Mouse (Mus musculus) frontal cortex, postnatal 36 days (tissue): Measurements from ENCODE around the gene Mdm1.
"Not testable (repeated sequence)": the region's sequence is repeated elsewhere in the genome, so short reads cannot be mapped to it uniquely, and the experiment has no call there.

ENCODE experiments used
- DNase-seq, 2 experiments: peaks; one replicate each; pipeline ENCODE4 v3.0.0; 2022; ENCODE audit warnings: low spot score in 2 of 2

Mdm1 gene

DNA sequence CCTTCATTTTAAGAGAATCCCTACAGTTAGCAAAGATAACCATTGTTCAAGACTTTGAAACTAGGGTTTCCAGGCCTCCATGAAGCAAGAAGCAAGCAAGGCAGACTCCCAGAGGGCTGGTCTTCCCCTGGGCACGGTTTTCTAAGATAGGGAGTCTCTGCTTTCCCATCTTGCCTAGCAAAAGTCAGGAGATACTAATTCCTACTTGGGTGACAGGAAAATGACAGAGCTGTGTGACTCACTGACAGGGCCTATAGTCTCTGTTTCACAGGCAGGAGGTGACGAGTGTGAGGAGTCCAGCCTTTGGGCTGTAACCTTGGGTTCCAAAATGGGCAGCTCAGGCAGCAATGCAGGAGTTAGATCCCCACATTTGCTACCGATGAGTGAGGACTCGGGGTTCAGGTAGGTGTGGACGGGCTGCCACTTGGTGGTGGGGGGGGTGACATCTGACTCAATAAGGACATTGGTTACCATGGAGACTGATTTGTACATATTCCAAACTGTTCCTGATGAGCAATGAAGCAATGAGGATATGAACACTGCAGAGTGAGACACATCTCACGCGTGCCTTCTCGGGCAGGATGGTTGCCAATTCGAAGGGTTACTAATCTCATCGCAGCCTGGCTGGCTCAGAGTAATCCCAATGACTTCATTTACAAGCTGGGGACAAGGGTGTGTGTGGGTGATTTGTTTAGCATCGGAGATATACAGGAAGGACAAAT is 19.0 kb upstream of the Mdm1 start:
- DNase-seq = peak in 1 of 2 experiments; percentile 21

DNA sequence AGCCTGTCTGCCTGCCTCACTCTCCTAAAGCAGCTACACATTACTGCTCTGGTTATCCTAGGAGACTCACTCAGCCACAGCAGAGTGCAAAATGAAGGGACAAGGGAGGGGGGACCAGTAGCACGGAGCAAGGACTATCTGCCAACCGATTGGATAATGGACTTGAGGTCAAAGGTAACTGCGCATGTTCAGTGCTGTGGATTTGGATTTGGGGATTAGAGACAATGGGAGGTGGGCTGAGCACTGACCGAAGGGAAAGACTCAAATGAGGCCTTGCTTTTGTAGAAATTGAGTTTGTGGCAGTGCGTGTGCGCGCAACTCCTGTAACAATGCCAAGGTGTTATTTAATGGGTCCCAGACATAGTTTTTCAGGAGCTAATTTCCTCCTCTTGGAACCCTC is 16.4 kb upstream of the Mdm1 start:
- no peak for DNase-seq

DNA sequence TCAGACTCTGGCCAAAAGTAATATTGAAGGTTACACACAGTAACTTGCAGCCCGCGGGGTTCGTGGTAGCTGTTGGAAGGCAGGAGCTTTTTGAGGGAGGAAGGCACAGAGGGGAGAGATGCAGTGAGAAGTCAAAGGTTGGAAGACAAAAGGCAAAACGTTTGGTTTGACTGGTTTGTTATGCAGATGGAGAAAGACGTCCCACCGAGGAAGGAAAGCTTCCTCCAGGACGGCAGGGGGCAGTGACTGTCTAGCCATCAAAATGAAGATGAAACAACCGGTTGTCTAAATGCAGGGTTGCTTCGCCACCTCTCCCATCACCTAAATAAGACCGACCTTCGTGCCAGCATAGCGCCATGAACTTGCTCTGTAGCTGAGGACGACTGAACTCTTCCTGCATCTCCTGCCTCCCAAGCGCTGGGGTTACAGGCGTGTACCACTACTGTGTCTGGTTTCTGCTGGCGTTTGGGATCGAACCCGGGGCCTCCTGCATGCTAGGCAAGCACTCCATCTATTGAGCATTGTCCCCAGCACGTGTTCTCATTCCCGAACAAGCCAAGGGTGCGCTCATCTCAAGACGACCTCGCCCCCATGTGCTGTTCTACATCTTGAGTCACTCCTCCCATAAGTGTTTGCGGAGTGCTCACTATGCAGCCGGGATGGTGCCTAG is 15.7 kb upstream of the Mdm1 start:
- DNase-seq = no peak

DNA sequence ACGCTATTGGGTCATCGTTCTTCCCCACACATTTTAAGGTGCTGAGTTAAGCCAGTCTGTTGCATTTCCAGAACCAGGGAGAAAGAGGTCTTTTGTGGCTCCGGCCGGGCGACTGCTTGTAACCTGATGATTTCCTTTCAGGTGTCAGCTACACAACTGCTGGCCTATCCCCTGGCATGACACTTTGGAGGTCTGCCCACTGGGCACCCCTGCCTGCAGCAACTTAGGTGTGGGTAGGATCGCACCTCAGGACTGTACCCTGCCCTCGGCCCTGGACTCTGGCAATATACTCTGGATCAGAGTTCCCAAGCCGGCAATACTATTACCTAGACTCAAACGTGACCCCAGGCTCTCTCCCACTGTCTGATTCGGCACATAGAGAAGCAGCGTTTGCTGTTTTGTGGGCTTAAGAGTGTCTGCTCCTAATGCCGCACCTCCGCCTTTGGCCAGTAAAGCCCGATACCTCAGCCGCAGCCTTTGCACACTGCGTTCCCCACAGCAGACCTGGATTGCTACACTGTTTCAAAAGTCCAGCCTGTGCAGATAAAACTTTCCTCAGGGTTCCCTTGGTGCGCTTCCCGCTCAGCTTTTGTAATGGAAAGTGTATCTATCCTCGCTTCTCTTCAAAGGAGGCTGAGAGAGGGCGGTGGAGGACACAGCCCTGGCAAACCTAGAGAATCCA is 12.5 kb upstream of the Mdm1 start:
- no peak for DNase-seq

DNA sequence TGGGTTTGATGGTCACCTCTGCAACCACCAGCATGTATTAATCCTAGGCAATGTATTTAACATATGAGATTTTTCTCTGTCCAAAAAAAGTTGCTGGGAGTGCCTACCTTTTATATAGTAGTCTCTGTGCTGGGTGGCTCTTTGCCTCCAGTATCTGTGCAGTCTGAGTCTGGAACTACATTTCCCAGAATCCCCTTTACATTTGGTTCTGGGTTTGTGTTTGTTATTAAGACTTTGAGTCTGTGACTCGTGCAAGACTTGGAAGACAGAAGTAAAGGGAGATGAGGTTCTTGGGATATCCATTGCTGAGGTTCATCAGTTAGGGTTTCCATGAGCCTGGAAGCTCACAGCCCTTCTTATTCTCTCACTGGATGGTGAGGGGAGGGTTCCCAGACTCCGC is 11.6 kb upstream of the Mdm1 start:
- DNase-seq = no peak

DNA sequence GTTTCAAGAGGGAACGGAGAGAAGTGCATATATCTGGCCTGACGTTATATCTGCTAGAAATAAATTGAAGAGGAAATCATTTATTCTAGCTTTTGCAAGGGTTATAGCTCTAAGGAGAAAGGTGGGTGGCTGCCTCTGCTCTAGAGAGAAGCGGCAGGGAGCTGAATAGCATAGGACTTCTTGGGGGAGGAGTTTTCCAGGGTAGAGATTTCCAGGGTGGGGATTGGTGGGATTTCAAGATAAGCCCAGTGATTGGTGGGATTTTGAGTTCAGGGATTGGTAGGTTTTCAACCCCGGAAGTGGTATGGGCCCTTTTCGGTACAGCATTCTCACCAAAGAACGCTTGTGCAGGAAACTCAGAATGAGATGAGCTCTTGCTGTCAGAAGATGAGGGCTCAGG is 8.6 kb upstream of the Mdm1 start:
- no peak for DNase-seq

DNA sequence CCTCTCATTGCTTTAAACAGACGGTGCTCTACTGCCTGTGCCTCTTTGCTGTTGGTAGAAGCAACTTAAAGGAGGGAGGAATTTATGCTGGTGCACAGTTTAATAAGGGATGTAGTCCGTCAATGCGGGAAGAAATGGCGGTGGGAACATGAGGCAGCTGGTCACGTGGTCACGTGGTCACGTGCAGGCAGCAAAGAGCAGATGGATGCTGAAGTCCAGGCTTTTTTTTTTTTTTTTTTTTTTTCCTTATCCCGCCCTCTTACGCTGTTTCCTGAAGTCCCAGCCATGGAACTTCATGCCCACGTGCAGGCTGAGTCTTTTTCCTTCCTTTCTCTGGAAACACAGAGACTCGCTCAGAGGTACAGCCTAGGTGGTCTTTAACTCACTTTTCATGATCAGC is 3.1 kb upstream of the Mdm1 start:
- no peak for DNase-seq

DNA sequence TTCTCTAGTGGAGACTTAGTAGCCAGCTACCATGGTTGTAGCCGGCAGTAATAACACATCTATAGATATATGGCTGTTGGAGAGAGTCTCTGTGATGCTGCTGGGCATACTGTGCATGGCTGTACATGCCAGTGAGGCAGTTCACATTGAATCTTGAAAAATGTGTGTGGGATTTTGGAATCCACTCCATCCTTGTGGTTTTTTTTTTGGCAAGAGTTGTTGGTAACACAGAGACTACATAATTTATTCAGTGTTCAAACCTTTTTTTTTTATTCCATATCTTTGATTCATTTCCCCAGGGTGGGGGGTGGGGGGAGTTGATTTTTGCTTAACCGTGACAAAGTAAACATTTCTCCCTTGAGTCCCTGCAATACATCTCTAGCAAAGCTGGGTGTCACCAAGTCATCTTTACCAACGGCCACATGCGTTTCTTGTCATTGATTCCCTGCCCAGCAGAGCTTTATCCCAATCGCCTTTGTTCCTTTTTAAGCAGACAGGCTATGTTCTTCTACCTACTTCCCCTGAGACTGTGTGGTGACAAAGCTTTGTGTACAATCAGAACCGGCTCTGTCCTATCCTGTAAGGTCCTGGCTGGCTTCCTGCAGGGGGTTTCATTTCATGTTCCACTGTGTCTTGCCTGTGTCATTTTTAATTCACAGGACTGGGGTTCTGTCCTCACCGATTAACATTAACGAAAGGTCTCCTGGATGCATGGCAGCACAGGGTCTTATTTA is 1.6 kb upstream of the Mdm1 start:
- DNase-seq = no peak

DNA sequence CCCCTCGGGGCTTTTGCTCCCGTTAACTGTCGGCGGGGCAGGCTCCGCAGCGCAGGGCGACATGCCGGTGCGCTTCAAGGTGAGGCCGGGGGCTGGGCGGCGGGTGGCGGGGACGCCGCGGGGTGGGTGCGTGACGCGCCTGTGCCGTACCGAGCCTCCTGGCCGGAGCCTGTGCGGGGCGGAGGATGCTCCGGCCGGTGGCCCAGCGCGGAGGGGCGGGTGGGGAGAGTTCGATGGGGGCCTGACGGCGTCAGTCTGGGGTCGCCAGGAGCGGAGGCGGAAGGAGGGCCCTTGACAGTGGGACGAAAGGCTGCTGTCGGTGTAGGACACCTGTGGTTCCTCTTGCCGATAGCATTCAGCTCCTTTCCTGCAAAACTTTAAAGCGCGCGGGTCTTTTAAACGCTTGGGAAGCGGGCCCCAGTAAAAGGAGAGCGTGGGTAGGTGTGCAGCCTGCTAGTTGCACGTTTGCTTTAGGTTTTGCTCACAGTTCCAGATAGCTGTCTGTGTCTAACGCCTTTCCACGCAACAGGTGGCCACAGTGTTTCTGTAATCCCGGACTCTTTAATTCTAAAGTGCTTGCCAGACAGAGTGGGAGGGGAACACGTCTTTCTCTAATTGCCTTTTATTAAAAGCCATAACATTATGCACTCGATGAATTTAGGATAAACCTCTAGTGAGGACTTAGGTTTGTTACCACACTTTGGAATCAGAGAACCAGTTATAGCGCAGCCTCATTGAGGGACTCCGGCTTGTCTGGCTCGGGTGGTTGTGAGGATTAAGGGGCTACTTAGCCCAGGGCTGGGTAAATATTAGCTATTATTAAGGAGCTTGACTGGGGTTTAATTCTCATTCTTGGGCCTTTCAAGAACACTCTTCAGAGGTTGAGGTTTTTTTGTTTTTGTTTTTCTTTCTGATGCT is 532 bp downstream of the Mdm1 start:
- peak in 1 of 2 experiments; percentile 50 for DNase-seq

DNA sequence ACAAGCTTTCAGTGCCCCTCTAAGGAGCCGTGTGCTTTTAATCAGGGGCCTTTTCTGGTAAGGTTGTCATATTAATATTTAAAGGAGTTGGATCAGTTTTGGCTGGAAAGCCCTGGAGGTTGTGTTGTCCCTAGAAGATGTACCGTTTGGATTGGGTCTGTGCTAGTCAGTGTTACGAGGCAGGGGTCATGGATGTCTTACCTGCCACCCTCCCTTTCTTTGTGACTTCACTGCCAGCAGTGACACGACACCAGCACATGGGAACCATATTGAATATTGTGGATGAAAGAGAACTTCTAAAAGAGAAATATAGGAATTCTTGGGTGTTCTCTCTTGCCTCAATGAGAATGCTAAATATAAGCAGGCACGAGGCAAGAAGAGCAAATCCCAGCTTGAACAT is 7.8 kb downstream of the Mdm1 start:
- DNase-seq = no peak

DNA sequence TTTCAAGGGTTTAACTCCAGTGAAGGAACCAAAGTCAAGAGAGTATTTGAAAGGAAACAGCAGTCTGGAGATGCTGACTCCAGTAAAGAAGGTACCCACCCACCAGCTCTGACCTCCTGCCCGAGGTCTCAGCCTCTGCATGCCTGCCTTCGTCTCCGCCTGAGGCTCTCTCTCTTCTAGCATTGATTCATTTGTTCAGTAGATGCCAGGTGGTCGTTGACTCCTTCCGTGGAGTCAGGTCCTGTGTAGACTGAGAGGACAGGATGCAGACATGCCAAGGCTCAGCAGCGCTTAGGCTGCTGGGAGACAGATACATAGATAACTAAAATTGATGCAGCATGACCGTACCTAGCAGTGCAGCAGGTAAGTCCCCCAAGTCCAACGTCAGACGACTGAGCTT is 9.3 kb downstream of the Mdm1 start:
- DNase-seq = no peak

DNA sequence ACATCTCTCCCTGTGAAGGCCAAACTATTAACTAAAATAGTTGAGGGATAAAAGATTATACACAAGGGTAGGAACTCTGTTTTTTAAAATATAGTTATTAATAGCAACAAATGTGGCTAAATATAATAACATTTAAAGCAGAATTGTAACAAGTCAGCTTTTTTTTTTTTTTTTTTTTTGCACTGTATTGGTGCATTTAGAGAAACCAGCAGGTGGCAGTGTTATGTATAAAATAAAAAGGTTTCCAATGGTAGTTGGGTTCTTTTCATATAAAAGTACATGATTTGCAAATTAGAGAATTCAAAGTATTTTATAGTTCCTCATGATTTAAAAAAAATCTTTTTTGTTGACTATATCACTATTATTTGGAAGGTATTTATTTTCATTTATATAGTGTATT is 14.3 kb downstream of the Mdm1 start:
- DNase-seq = no peak

DNA sequence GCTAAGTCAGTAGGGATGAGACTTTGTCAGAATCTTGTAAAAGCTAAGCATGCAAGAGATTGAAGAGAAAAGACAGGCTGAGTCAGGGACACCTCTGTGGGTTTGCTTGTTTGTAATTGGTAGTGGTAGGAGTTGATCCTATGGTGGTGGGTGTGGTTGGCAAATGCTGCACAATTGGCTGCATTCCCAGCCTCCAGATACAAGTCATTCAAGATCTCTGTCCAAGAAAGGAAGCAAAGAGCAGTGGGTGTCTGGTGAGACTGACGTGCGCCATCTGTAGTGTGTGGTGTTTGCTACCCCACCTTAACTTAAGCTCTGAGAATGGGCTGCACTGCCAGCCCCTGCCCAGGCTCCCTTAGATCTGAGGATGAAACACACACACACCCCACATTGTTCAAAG is 19.5 kb downstream of the Mdm1 start:
- DNase-seq = peak; percentile 80 to 87

DNA sequence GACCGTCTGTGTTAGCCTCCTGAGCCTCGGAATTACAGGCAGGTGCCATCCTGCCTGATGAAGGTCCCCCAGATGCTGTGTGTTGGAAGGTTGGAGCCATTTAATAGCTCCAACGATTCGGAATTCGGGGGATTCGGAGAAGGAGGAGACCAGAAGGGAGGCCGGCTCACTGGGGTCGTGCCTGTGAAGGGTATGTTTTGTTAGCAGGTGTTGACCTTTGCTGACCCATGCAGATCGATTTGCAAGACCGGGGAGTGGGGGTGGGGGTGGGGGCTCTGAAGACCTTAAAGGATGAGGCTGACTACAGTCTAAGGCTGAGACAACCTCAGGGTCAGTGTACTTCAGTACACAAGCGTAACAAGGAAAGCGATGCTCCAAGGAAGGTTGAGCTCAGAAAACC is 27.6 kb downstream of the Mdm1 start:
- no peak for DNase-seq

DNA sequence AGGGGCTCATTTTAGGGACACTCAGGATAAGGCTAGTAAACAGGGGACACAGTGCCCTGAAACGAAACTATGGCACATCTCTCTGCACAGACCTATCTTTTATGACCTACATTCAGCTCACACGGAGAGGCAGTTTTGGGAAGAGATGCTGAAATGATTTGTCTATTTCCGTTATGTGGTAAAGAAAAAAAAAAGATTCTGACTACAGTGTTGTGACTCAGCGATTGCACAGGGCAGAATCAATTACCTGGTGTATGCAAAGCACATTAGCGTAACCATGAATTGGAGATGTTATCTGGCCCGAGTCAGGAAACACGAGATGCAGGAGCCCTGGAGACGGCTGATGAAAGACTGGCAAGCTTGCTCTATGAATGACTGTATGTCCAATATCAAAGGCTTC is 30.8 kb downstream of the Mdm1 start:
- DNase-seq = no peak

DNA sequence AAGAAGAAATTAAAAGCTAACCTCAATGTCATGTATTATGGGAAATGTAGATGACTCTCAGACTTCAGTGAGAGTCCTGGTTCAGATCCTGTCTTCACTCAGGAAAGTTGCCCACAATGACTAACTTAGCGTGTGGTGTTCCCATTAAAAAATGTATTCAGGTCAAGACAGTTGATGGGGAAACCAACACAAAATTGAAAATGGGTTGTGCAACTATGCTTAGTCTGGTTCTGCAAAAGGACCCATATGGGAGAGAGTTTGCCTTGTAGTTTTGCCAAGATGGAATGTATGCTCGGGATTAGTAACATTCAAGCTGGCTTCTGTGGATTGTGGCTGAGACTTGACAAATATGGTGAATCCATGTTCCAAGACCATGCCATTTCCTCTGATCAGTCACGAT is 31.3 kb downstream of the Mdm1 start:
- peak in 1 of 2 experiments; percentile 13 for DNase-seq

DNA sequence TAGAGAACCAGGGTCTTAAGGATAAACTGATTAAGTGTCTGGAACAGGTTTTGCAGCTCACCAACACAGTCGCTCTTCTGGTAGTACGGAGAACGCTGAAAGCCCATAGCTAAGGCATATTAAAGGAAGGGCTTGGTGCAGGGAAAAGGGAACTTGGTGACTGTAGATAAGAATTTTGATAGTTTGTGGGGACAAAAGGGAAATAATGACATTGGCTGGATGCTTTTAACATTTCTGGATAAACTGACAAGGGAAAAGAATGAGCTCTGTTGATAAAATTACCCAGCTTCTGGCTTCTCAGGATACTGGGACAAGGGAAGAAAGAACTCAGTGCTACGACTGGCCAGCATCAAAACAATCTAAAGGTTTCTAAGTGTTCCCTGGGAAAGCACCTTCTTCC is 33.9 kb downstream of the Mdm1 start:
- not testable (repeated sequence) for DNase-seq

DNA sequence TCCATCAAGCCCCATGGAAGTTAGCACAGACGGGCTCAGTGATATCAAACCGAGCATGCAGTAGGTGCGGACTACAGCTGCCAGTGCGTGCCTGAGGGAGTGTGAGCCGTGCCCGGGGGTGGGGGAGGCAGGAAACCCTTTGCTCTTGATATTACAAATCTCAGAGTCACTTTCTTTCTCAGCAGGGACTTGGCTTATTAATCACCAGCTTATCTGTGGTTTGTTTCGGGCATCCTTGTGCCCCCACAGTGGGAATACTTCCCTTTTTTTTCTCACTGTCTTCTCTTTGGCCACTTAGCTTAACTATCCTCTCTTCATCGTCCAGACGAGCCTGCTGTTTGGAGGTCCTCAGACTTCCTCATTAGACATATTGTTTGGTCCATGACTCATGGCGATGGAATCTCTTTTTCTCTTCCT is 37.1 kb downstream of the Mdm1 start:
- DNase-seq = no peak

DNA sequence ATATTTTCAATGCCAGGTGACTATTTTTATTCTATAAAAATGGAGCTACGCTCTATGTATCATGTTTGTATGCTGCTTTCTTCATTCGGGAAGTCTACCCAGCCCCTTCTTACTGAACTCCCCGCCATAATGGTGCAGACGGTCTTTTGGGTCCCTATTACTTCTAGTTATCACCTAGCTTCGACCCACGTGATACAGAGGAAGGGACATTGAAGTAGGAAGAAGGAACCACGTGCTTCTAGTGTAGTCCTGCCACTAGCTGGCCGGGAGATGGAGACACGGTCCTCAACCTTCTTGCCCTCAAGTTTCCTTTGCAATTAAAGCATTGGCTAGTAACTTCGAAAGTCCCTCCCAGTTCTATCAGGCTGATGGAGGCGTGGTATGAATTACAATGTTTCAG is 37.7 kb downstream of the Mdm1 start:
- no peak for DNase-seq

DNA sequence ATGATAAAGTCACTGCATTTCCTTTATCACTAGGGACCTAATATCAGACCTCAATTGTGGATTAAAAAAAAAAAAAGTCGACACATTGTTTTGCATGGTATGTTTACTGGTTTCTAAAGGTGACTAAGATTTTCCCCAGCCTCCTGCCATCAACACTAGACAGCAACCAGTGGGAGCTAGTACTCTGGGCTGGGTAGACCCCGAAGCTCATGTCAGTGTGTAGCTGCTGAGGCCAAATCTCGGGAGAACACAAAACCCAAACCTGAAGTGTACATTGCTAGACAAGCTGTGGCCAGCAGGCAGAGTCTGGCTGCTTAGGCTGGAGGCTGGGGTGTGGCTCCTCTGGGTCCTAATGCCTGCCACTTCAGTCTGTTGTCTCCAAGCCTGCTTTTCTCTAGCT is 53.5 kb downstream of the Mdm1 start:
- not testable (repeated sequence) for DNase-seq

DNA sequence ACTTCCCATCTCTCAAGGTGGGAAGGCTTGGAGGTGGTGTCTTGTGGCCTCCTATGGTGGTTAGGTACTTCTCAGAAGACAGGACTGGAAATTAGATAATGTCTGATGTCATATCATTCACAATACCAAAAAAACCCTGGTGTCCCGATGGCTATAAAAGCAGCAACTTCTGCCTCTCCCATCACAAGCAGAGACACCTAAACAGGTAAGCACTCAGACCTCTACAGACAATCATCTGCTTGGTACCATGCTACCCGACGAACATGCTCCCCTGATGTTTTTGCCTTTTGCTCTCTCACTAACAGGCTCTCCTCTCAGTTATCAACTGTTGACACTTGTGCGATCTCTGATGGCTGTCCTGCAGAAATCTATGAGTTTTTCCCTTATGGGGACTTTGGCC is 63.0 kb downstream of the Mdm1 start, which contains the start of gene Il22:
Il22 (plus strand) TSS at position 301 of the 400 bp plus-strand sequence.
- no peak for DNase-seq
